Mouse (Mus musculus) cerebellum, postnatal 36 days (tissue): Measurements from ENCODE around the gene Zswim3.
"Not testable (repeated sequence)": the region's sequence is repeated elsewhere in the genome, so short reads cannot be mapped to it uniquely, and the experiment has no call there.

Experiments used
- DNase-seq, 2 experiments: peaks; one replicate each; pipeline ENCODE4 v3.0.0; 2021 to 2022; ENCODE audit warnings: mixed read lengths in 2 of 2

The Zswim3 gene

GRCm38 (mm10) chr2:164857101-164857821 lies 52.4 kb downstream of the Zswim3 start, which contains the start of gene Pltp:
TSS of gene Pltp (minus strand) at chr2:164857711.
- DNase-seq, result peak in 1 of 2 experiments; percentile 33

GRCm38 (mm10) chr2:164857842-164858553 lies 53.1 kb downstream of the Zswim3 start:
- DNase-seq, result no peak

- DNase-seq, result no peak
These were observed 54.3 kb downstream of the Zswim3 start for GRCm38 (mm10) chr2:164859155-164859554.

GRCm38 (mm10) chr2:164859640-164860432 lies 54.9 kb downstream of the Zswim3 start:
- no peak for DNase-seq

- no peak for DNase-seq
These were observed 56.2 kb downstream of the Zswim3 start for GRCm38 (mm10) chr2:164861094-164861493.

GRCm38 (mm10) chr2:164862179-164862861 lies 57.4 kb downstream of the Zswim3 start:
- no peak for DNase-seq

GRCm38 (mm10) chr2:164863411-164863810 lies 58.5 kb downstream of the Zswim3 start:
- not testable (repeated sequence) for DNase-seq

GRCm38 (mm10) chr2:164864593-164864992 lies 59.7 kb downstream of the Zswim3 start:
- DNase-seq, result no peak

GRCm38 (mm10) chr2:164866741-164867551 lies 62.0 kb downstream of the Zswim3 start:
- DNase-seq, result no peak

- no peak for DNase-seq
These were observed 62.7 kb downstream of the Zswim3 start for GRCm38 (mm10) chr2:164867566-164867965.

GRCm38 (mm10) chr2:164868491-164868890 lies 63.6 kb downstream of the Zswim3 start:
- no peak for DNase-seq
